In the genomic region with DNA sequence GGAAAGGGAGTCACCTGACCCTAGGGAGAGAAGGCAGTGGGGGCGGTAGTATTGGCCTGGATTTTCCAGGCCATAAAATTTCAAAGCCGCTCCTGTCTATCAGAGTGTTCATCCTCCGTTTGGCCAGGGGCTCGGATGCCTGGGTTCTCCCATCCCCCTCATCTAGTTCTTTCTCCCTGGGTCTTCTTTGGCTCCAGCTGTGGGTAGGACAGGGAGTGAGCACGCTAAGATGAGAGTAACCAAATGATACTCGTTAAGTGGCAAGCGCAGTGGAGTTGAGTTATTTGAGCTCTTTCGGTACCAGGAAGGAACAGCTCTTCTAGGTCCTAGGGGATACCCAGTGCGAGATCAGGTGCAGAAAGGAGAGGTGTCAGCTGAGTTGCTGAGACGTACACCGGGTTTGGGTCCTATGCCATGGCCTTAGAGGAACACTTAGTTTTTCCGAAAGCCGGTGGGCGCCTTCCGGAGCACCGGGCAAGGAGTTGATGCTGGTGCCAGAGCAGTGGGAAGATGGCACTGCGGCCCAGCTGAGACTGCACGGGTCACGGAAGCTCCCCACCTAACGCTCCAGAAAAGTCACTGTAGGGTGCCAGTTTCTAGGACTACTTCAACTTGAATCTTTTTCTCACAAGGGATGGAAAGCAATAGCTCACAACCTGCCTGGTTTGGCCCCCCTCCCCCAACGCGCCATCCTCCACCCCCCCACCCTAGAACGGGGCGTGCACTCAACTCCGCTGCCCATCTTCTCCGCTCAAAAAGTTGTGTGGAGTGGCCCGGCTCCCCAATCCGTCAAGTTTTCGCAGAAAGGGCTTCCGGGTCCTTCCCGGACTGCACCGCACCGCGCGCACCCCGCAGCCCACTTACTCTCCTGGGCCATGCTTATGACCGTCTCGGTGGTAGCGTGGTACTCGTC, we compare ENCODE assay signal across 9 mouse cellular contexts. TPM values are rescaled to one million over a fixed set of nuclear protein-coding genes. Genes with fewer than 3 reads are reported as not detected.
DNase-seq lines count a peak whose midpoint lies in the region; ATAC-seq and TF ChIP-seq lines count a peak whose summit lies in the region.
"Had no signal": no experiment of that assay in that cellular context is flagged by ENCODE, and none has a peak within 500 bp of the region (broad histone marks: within the 10 kb centered on the region; RNA-seq: fewer than 3 reads in every experiment).

No protein-coding gene starts in this region.

- peak in 1 of 2 experiments; percentile 22 for DNase-seq in heart, adult 2 months
- no peak for DNase-seq in heart, postnatal 25 days (ENCODE audit: low spot score)
- DNase-seq in liver, embryonic 13.5 days: no peak
- peak; percentile 42 for DNase-seq in splenic B cell, adult 2 months (ENCODE audit: low read depth, low spot score)
- DNase-seq in left cerebral cortex, adult 11 months (ENCODE audit: low spot score): no peak
- DNase-seq in kidney, adult 8-10 months: no peak

- ATAC-seq in forebrain, embryonic 16.5 days: no peak; the same call in 1 of the 2 replicates
- ATAC-seq in liver, embryonic 13.5 days (ENCODE audit: low read depth): no peak

- peak overlapping the region; percentile 62 for H3K9ac ChIP-seq in heart, adult 2 months (ENCODE audit: low read depth, low read length)
- H3K9ac ChIP-seq in ES-Bruce4 (ENCODE audit: low read depth, poor library complexity, severe bottlenecking): peak overlapping the region; percentile 34
- H3K9ac ChIP-seq in forebrain, embryonic 16.5 days (replicated peaks; ENCODE audit: low read depth, low read length): peak overlapping the region; percentile 85
- peak overlapping the region; percentile 61 for H3K9ac ChIP-seq in liver, embryonic 13.5 days

- H3K27me3 ChIP-seq in heart, adult 2 months (ENCODE audit: control insufficient read depth, insufficient read depth, low read length): no peaks in the 10 kb centered on the region
- H3K27me3 ChIP-seq in ES-Bruce4 (ENCODE audit: control insufficient read depth, insufficient read depth, low read length, poor library complexity, severe bottlenecking): no peaks in the 10 kb centered on the region; the same call in 1 of the 2 replicates
- H3K27me3 ChIP-seq in forebrain, embryonic 16.5 days (replicated peaks; ENCODE audit: control insufficient read depth, insufficient read depth, low read length): no peaks in the 10 kb centered on the region
- peaks cover 80% of the 10 kb centered on the region for H3K27me3 ChIP-seq in liver, embryonic 13.5 days
- peaks cover under 1% of the 10 kb centered on the region; the same call in 1 of the 2 replicates for H3K27me3 ChIP-seq in splenic B cell, adult 2 months (ENCODE audit: control insufficient read depth, insufficient read depth, low read length, poor library complexity, severe bottlenecking)
- H3K27me3 ChIP-seq: Patski had no signal

- H3K4me3 ChIP-seq in heart, adult 2 months: peak overlapping the region; percentile 62
- peak overlapping the region; percentile 79 for H3K4me3 ChIP-seq in ES-Bruce4 (ENCODE audit: low read depth, low read length)
- peak overlapping the region; percentile 80 for H3K4me3 ChIP-seq in forebrain, embryonic 16.5 days (replicated peaks; ENCODE audit: low read length)
- H3K4me3 ChIP-seq in liver, embryonic 13.5 days (replicated peaks): peak overlapping the region; percentile 64

- H3K79me2 ChIP-seq in heart, adult 2 months (replicated peaks; ENCODE audit: control insufficient read depth, insufficient read depth, low read length): no peaks in the 10 kb centered on the region

- WGBS in heart, adult 2 months: 3% methylated on average over 40 of the region's 40 CpGs
- under 1% methylated on average over 40 of the region's 40 CpGs for WGBS in forebrain, embryonic 16.5 days
- 2% methylated on average over 40 of the region's 40 CpGs for WGBS in liver, embryonic 13.5 days (ENCODE audit: insufficient replicate concordance)

- peaks cover 4% of the 10 kb centered on the region for H3K4me1 ChIP-seq in heart, adult 2 months (ENCODE audit: control insufficient read depth, insufficient read depth, low read length)
- no peaks in the 10 kb centered on the region for H3K4me1 ChIP-seq in ES-Bruce4 (ENCODE audit: control insufficient read depth, insufficient read depth, low read length)
- H3K4me1 ChIP-seq in forebrain, embryonic 16.5 days (replicated peaks; ENCODE audit: control insufficient read depth, insufficient read depth, low read length): peaks cover 37% of the 10 kb centered on the region
- H3K4me1 ChIP-seq in liver, embryonic 13.5 days (replicated peaks): peaks cover 40% of the 10 kb centered on the region

- intact Hi-C loops in heart, adult 2 months (cut with DNase I): loop anchor here (10.0 kb wide), 1 partner anchor 266 kb away; a partner anchor contains a TSS
- intact Hi-C loops in heart, postnatal 25 days (cut with DNase I): no loop called here

- peak overlapping the region; percentile 21 for H3K27ac ChIP-seq in heart, adult 2 months
- H3K27ac ChIP-seq in ES-Bruce4 (ENCODE audit: insufficient read depth, low read length): no peak overlapping the region
- H3K27ac ChIP-seq in forebrain, embryonic 16.5 days (ENCODE audit: low read length): peak overlapping the region; percentile 93
- no peak overlapping the region for H3K27ac ChIP-seq in liver, embryonic 13.5 days

- no peak for TF ChIP-seq POLR2A in heart, adult 2 months (IDR thresholded peaks at IDR 0.05; ENCODE audit: insufficient read depth, low read depth, low read length)
- no peak for TF ChIP-seq POLR2A in ES-Bruce4 (IDR thresholded peaks at IDR 0.05; ENCODE audit: insufficient read depth, low read length)

- TF ChIP-seq CTCF in heart, adult 2 months (IDR thresholded peaks at IDR 0.05): no peak
- no peak for TF ChIP-seq CTCF in ES-Bruce4 (IDR thresholded peaks at IDR 0.05; ENCODE audit: low read depth, low read length)

- H3K36me3 ChIP-seq in heart, adult 2 months (ENCODE audit: control insufficient read depth, insufficient read depth, low read length): no peaks in the 10 kb centered on the region
- H3K36me3 ChIP-seq in ES-Bruce4 (ENCODE audit: control insufficient read depth, insufficient read depth, low read length, poor library complexity, severe bottlenecking): no peaks in the 10 kb centered on the region
- peaks cover 2% of the 10 kb centered on the region; the same call in 1 of the 2 replicates for H3K36me3 ChIP-seq in forebrain, embryonic 16.5 days (ENCODE audit: control insufficient read depth, insufficient read depth)
- H3K36me3 ChIP-seq in liver, embryonic 13.5 days: no peaks in the 10 kb centered on the region
- peaks cover 3% of the 10 kb centered on the region for H3K36me3 ChIP-seq in splenic B cell, adult 2 months (ENCODE audit: control insufficient read depth, insufficient read depth, low read length, poor library complexity, severe bottlenecking)

- H3K9me3 ChIP-seq in ES-Bruce4 (replicated peaks; ENCODE audit: control insufficient read depth, insufficient read depth, low read length, poor library complexity, severe bottlenecking): no peaks in the 10 kb centered on the region
- no peaks in the 10 kb centered on the region for H3K9me3 ChIP-seq in forebrain, embryonic 16.5 days (ENCODE audit: control insufficient read depth, low read length)
- no peaks in the 10 kb centered on the region for H3K9me3 ChIP-seq in liver, embryonic 13.5 days (replicated peaks)

- H3K4me2 ChIP-seq in forebrain, embryonic 16.5 days (ENCODE audit: low read length): peak overlapping the region; percentile 66
- H3K4me2 ChIP-seq in liver, embryonic 13.5 days: peak overlapping the region; percentile 82

- TF ChIP-seq EP300 in heart, adult 2 months (IDR thresholded peaks at IDR 0.05; ENCODE audit: insufficient read depth, low read depth, low read length): no peak
- TF ChIP-seq EP300 in ES-Bruce4 (IDR thresholded peaks at IDR 0.05; ENCODE audit: insufficient read depth, low read depth, low read length): no peak

RNA-seq across cellular contexts. Expression of a gene that starts 0.9 kb away (rescaled TPM):
- total RNA-seq in heart, adult 2 months (2021): 1 to 10 TPM; 2.0 to 2.5 TPM
- polyA plus RNA-seq in heart, adult 2 months (2012; rRNA removed): 0.78 and 1.1 TPM in 2 replicates
- total RNA-seq in heart, postnatal 25 days (2021): 1 to 10 TPM; 2.3 to 2.6 TPM
- 2.8 and 3.0 TPM in 2 replicates for polyA plus RNA-seq in ES-Bruce4 (2011; ENCODE audit: insufficient read depth, insufficient read length, low read depth, missing spikeins)
- 5.6 and 7.0 TPM in 2 replicates for polyA plus RNA-seq in forebrain, embryonic 16.5 days (2015; fragmentation: Nextera tagmentation; extraction: Ambion mirVana)
- polyA plus RNA-seq in liver, embryonic 13.5 days (2015; fragmentation: Nextera tagmentation; extraction: Ambion mirVana): 0.43 and 0.66 TPM in 2 replicates

RNA-seq across cellular contexts. Expression of a gene that starts 10.2 kb away (rescaled TPM):
- 100 to 1,000 TPM; 132 to 156 TPM for total RNA-seq in heart, adult 2 months (2021)
- polyA plus RNA-seq in heart, adult 2 months (2012; rRNA removed): 83.2 and 101 TPM in 2 replicates
- 100 to 1,000 TPM; 110 to 123 TPM for total RNA-seq in heart, postnatal 25 days (2021)
- 116 and 130 TPM in 2 replicates for polyA plus RNA-seq in ES-Bruce4 (2011; ENCODE audit: insufficient read depth, insufficient read length, low read depth, missing spikeins)
- polyA plus RNA-seq in forebrain, embryonic 16.5 days (2015; fragmentation: Nextera tagmentation; extraction: Ambion mirVana): 119 and 137 TPM in 2 replicates
- 118 and 119 TPM in 2 replicates for polyA plus RNA-seq in liver, embryonic 13.5 days (2015; fragmentation: Nextera tagmentation; extraction: Ambion mirVana)

RNA-seq across cellular contexts. Expression of a gene that starts 32.0 kb away (rescaled TPM):
- total RNA-seq in heart, adult 2 months (2021): 1 to 10 TPM; 5.2 to 5.9 TPM
- 19.4 and 24.9 TPM in 2 replicates for polyA plus RNA-seq in heart, adult 2 months (2012; rRNA removed)
- 1 to 10 TPM; 5.0 to 7.9 TPM for total RNA-seq in heart, postnatal 25 days (2021)
- polyA plus RNA-seq in ES-Bruce4 (2011; ENCODE audit: insufficient read depth, insufficient read length, low read depth, missing spikeins): 3.5 and 3.9 TPM in 2 replicates
- 8.6 and 12.3 TPM in 2 replicates for polyA plus RNA-seq in forebrain, embryonic 16.5 days (2015; fragmentation: Nextera tagmentation; extraction: Ambion mirVana)
- polyA plus RNA-seq in liver, embryonic 13.5 days (2015; fragmentation: Nextera tagmentation; extraction: Ambion mirVana): 10.5 and 10.6 TPM in 2 replicates

RNA-seq across cellular contexts. Expression of a gene that starts 33.2 kb away (rescaled TPM):
- total RNA-seq in heart, adult 2 months (2021): 100 to 1,000 TPM; 181 to 201 TPM
- 229 and 234 TPM in 2 replicates for polyA plus RNA-seq in heart, adult 2 months (2012; rRNA removed)
- total RNA-seq in heart, postnatal 25 days (2021): 100 to 1,000 TPM; 183 to 185 TPM
- 36.7 and 44.5 TPM in 2 replicates for polyA plus RNA-seq in ES-Bruce4 (2011; ENCODE audit: insufficient read depth, insufficient read length, low read depth, missing spikeins)
- polyA plus RNA-seq in forebrain, embryonic 16.5 days (2015; fragmentation: Nextera tagmentation; extraction: Ambion mirVana): 203 and 221 TPM in 2 replicates
- 81.9 and 87.1 TPM in 2 replicates for polyA plus RNA-seq in liver, embryonic 13.5 days (2015; fragmentation: Nextera tagmentation; extraction: Ambion mirVana)

RNA-seq across cellular contexts. Expression of a gene that starts 43.0 kb away (rescaled TPM):
- total RNA-seq in heart, adult 2 months (2021): 100 to 1,000 TPM; 140 to 155 TPM
- polyA plus RNA-seq in heart, adult 2 months (2012; rRNA removed): 151 and 206 TPM in 2 replicates
- total RNA-seq in heart, postnatal 25 days (2021): 100 to 1,000 TPM; 165 to 176 TPM
- 1.6 and 3.2 TPM in 2 replicates for polyA plus RNA-seq in ES-Bruce4 (2011; ENCODE audit: insufficient read depth, insufficient read length, low read depth, missing spikeins)
- 3.1 and 3.4 TPM in 2 replicates for polyA plus RNA-seq in forebrain, embryonic 16.5 days (2015; fragmentation: Nextera tagmentation; extraction: Ambion mirVana)
- polyA plus RNA-seq in liver, embryonic 13.5 days (2015; fragmentation: Nextera tagmentation; extraction: Ambion mirVana): 0.12 and 0.41 TPM in 2 replicates

Comparison
In these comparisons a context has a peak if more than half of its experiments do, and no peak if none do; other contexts are left out.
1. H3K27ac ChIP-seq: peak in heart, adult 2 months (single experiment) and forebrain, embryonic 16.5 days (single experiment); none in ES-Bruce4 (single experiment) and liver, embryonic 13.5 days (single experiment).
2. H3K9ac ChIP-seq: peak in every context shown above with its lines; median percentile 85 in forebrain, embryonic 16.5 days; 62 in heart, adult 2 months; 61 in liver, embryonic 13.5 days; 34 in ES-Bruce4.
3. Peak in every context shown above with its lines, with median percentiles within 50 percentile points of each other: H3K4me3 ChIP-seq.